Mouse (Mus musculus) megakaryocyte, adult 5-6 weeks (primary cell): ENCODE measurements around the gene Slc8a2. TPM values are rescaled to one million over a fixed set of nuclear protein-coding genes. Genes with fewer than 3 reads are reported as not detected.
A peak's percentile ranks its signal among the peaks of the same experiment; 100 is the strongest.

Experiments
- ATAC-seq: 2 replicates; pipeline ENCODE4 v1.8.0; 2016; ENCODE audit warnings: mild to moderate bottlenecking, inconsistent platforms; ENCODE audit not compliant: poor library complexity, severe bottlenecking
- total RNA-seq, 2 experiments: library from RNA; stranded (forward) in 1 of 2; stranded (reverse) in 1 of 2; fragments of 153-499, 151-499 nt in 1 of 2; fragments of 221-1000, 200-1000 nt in 1 of 2; gene quantifications; 2 replicates each; pipeline versions ENCODE4 v1.2.3 to v1.2.4; 2015 to 2017

The Slc8a2 gene
- total RNA-seq, 2 experiments from 2014 or later, result not detected

DNA sequence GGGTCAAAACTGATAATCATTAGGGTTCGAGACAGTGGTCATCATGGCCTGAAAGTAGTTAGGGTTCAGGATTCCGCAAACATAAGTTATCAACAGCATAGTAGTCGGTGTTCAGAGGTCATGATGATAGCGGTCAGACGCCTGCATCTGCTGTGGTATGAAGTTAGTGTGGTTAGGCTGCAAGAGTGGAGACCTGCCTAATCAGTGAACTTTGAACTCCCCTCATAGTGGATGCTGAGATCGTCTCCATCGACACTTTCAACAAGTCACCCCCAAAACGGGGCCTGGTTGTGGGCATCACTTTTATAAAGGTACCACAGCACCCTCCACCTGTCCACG lies 9.4 kb upstream of the Slc8a2 start:
- no peak for ATAC-seq

GRCm38 (mm10) chr7:16125829-16126228 lies 3.8 kb upstream of the Slc8a2 start:
- no peak for ATAC-seq

DNA sequence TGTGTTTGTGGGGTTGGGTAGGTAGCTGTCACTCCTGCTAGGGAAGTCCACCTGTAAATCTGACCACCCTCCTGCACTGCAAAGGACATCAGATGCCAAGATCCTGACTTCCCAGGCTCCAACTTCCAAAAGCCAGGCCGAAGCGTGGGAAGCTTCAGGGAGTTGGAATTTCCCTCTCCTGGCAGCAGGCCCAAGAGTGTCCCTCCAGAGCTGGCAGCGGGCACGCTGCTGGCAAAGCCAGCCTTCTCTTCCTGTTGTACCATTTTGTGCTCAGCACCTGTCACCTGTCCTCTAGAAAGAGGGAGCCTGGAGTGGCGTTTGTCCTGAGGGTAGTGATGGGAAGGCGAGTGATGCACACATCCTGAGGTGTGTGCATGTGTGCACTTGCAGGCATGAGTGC lies 1.3 kb upstream of the Slc8a2 start:
- ATAC-seq, result no peak

DNA sequence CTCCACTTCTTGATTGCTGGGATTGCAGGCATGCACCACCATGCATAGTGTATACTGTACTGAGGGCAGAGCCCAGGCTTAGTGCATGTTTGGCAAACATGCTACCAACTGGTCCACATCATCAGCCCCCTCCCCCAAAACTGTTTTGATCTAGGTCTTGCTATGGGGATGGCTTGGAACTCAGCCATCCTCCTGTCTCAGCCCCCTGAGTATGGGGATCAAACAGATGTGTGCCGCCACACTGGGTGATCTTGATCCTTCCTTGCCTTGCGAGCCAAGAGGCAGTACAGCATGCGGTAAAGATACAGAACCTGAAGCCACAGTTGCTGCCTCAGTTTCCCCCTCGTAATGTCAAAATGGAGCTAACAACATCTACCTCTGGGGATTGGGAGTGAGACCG lies 727 bp upstream of the Slc8a2 start:
- ATAC-seq, result no peak

DNA sequence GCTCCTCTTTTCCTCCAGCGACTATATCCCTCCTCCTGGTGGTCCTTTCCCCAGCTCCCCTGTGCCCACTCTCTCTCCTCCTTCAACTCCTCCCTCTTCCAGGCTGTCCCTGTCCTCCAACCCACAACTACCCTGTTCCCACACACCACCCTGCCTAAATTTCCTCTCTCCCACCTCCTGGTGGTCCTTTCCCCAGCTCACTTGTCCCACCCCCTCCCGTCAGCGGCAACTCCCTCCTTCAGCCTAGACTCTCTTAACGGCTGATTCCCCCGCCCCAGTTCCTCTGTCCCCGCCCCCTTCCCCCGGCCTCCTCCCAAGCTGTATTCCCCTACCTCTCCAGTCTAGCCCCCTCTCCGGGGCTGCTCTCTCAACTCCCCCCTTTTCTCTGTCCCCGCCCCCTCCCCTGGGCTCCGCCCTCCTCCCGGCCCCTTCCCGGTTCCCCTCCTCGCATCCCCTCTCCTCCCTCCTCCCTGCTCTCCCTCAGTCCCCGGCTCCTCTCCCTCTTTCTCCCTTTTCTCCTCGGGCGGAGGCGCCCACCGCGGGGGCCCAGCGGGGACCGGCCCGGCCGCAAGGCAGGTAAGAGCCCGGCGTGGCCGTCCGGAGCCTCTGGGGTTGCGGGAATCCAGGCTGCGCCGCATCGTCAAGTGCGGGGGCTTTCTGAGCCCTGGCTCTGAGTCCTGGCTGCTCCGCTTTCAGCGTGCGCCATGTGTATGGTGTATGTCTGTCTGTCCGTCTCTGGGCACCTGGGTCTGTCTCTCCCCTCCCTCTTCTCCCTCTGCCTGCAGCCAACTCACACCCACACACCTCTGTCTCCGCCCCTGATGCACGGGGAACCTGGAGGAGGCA lies 443 bp downstream of the Slc8a2 start:
- no peak for ATAC-seq

DNA sequence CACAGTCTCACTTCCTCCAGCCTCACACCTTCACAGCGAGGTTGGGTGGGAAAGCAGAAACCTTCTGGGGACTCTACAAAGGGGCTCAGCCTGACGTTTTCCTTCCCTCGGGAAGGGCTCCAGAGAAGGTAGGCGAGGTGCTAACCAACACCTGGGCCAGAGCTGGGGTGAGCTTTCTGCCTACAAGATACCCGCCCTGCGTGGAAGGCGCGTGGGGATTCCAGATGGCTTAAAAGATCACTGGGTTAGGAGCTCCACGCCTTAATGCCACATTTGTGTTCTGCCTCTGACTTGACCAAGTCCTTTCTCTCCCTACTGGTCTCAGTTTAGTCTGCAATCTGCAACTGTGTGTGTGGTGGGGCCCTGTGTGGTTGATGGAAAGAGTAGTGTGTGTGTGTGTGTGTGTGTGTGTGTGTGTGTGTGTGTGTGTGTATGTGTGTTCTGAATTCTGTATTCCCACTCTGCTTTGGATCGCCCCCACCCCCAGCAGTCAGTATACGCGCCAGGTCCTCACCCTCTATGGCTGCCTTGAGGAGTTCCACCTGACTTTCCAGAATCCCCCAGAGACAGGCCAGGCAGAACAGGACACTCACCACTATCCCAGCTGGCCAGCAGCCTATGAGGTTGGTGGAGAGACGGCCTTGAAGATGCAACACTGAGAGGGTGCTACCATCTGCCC lies 1.5 kb downstream of the Slc8a2 start:
- no peak for ATAC-seq

- no peak for ATAC-seq
Observed at GRCm38 (mm10) chr7:16132161-16132581, 2.5 kb downstream of the Slc8a2 start.

- ATAC-seq, result no peak
Observed at GRCm38 (mm10) chr7:16132926-16133325, 3.3 kb downstream of the Slc8a2 start.

GRCm38 (mm10) chr7:16133691-16134090 lies 4.1 kb downstream of the Slc8a2 start:
- no peak for ATAC-seq

GRCm38 (mm10) chr7:16134951-16135392 lies 5.3 kb downstream of the Slc8a2 start:
- ATAC-seq, result no peak

DNA sequence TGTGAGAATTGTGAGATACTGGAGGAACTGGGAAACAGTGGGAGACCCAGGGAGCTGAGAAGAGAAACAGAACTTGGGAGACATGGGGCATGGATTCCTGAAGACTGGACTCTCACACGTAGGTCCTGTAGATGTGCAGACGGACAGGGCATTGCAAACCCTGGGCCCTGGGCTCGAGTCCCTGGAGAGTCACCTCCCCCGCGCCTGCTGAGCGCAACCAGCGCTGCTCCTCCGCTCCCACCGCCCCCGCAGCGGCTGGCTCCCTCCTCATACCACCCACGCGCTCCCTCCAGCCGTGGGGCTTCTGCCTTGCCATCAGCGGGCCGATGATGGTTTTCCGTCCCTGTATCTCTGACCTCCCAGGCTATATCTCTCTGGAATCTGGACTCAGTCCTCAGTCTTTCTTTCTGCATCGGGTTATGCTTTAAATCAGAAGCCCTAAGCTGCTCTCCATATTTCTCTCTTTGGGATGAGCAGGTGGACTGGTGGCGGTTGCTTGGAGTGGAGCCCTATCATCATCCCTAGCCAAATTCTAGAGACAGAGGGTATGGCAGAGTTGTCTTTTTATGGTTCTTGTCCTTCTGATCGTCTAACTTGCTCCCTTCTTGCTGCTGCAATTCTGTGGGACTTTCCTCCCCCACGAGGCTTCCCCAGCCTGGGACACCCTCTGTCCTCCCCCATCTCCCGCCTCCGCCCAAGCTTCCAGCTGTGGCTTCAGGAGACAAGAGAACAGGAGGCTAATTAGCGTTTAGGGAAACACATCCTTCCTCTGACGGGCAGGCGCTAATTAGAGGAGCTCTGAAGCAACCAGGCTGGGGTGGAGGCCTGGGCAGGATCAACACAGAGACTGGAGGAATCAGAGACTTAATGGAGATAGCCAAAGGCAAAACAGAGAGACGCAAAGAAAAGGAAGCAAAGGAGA lies 17.1 kb downstream of the Slc8a2 start:
- ATAC-seq, result no peak

DNA sequence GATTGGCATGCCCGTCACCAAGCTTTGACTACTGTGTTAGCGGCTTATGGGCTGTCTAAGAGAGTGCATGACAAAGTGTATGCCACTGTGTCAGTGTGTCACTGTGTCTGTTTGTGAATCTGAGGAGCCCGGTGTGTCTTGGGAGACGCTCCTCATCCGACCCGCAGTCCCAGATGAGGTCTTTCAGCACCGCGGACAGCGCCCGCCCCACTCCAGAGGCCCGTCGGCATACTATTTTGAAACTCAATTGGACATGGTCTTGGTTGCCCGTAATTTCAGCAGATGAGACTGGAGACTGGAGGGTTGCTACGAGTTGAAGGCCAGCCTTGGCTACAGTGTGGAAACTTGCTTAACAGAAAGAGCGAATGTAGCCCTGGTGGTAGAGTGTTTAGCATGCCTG lies 18.0 kb downstream of the Slc8a2 start:
- no peak for ATAC-seq

DNA sequence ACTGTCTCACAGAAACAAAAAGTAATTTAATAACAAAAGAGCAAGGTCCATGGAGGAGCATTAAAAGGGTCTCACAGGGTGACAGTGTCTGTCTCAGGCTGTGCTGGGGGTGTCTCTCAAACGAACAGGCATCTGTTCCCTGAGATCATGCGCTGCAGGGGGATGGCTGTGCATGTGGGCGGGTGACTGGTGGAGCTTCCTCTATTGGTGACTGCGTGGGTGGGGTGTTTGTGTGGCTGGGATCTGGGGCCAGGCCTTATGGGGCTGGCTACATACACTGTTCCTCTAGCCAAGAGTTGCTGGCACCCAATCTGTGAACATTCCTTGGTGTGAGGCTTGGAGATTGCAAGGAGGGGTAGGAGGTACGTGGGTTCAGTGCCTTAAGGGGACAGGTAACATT lies 19.6 kb downstream of the Slc8a2 start:
- ATAC-seq, result no peak

DNA sequence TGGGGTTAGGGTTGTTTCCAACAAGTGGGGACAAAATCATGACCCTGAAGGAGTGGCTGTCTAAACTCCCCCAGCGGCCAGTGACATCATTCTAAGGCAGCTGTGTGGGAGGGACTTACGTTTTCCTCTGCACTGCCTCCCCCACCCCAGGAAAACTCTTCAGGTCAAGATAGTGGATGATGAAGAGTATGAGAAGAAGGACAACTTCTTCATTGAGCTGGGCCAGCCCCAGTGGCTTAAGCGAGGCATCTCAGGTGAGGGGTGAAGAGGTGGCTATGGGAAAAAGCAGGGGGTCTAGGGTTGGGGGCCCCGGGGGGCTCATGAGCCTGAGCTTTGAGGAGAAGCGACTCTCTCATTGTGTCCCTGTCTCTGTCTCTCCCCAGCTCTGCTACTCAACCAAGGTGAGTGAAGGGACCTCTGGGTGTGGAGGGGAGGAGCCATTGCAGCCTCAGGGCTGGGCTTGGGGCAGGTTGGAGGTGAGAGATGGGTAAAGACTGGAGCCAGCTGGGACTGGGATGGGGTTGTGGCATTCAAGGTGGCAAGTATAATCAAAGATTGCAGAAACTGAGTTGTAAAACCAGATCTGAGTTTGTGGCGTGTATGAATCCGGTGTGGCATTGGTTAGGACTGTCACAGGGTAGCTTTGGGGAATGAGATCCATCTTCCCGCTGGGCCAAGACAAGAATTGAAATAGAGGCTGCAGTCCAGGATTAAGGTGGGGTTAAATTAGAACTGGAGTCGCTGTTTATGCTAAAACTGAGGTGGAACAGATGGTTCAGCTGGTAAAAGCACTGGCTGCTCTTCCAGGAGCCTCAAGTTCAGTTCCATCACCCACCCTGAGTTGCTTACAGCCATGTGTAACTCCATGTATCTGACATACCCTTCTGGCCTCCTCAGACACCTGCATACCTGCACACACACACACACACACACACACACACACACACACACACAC lies 20.8 kb downstream of the Slc8a2 start:
- ATAC-seq, result no peak

DNA sequence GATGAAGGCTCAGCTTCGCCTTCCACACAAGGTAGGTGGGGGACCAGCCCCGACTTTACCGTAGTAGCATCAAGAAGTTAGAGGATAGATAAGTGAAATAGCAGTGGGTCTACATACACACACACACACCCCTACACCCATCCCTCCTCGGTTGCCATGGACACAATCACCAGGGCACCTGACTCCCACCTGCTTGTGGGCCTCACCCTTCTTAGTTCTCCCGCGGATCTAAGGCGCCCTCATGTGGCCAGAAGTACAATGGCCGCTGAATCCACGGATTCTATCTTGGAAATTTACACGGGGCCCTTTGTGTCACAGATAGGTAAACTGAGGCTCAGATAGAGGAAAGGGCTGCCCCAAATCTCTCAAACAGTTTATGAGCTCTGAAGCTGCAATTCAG lies 23.9 kb downstream of the Slc8a2 start:
- peak; percentile 73 for ATAC-seq

GRCm38 (mm10) chr7:16155132-16155872 lies 25.7 kb downstream of the Slc8a2 start:
- no peak for ATAC-seq

DNA sequence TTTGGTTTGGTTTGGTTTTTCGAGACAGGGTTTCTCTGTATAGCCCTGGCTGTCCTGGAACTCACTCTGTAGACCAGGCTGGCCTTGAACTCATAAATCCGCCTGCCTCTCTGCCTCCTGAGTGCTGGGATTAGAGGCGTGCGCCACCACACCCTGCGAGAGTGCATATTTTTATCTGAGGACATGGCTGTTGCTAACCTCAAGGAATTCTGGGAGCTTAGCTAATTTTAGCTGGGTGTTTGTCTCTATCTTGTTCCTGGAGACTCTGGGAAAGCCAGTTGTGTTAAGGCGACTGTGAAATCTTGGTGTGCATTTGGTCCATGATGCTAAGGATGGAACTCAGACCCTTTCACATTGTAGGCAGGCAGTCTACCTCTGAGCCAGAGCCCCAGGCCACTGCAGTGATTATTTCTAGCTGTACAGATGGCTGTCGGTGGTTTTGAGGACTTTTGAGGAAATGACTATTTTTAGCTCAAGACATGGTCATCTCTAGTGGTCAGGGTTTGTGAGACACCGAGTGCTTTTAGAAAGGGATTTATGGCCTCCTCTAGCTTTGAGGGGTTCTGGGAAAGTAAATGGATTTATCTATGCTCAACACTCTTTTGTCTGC lies 26.6 kb downstream of the Slc8a2 start:
- no peak for ATAC-seq

GRCm38 (mm10) chr7:16158735-16159134 lies 29.1 kb downstream of the Slc8a2 start:
- no peak for ATAC-seq

- peak; percentile 89 for ATAC-seq
Observed at GRCm38 (mm10) chr7:16160702-16161101, 31.1 kb downstream of the Slc8a2 start.
